Mouse (Mus musculus) Patski (cell line): ENCODE results near the gene Cirbp. TPM values are rescaled to one million over a fixed set of nuclear protein-coding genes. Genes with fewer than 3 reads are reported as not detected.

Experiments
- ATAC-seq: fragments of 100-300 bp; one replicate; pipeline ENCODE4 v1.8.0; 2021
- CTCF ChIA-PET: fragments of 350-600 bp; sonication (Branson Sonifier 250); formaldehyde crosslinking; loops from one replicate; lab custom pipeline; 2022; ENCODE audit warnings: inconsistent platforms; lab: Charles Lee
- POLR2A ChIA-PET: fragments of 350-600 bp; sonication (Branson Sonifier 250); formaldehyde crosslinking; loops from one replicate; lab custom pipeline; 2022; ENCODE audit warnings: antibody characterized with exemption, inconsistent platforms; lab: Charles Lee
- DNase-seq: peaks from one replicate; pipeline ENCODE4 v3.0.0-alpha.2; 2011; ENCODE audit warnings: low read depth, low spot score
- H3K27me3 ChIP-seq: fragments of 371-371 bp; one replicate; pipeline ENCODE4 v1.5.1; 2021
- CTCF ChIP-seq: fragments of 100-300 bp; IDR thresholded peaks from one replicate; pipeline ENCODE4 v1.5.1; 2021
- in situ Hi-C: fragments of 300-500 bp; cut with MboI; formaldehyde crosslinking; loops from 3 replicates; pipeline ENCODE4 v1.11.1; 2018; ENCODE audit warnings: low pct_unique_long_range_greater_than_20kb, mixed read lengths
- polyA plus RNA-seq: library from polyadenylated mRNA; unstranded; gene quantifications from one replicate; pipeline ENCODE4 v1.2.3, GENCODE M21; 2021

The Cirbp gene
- polyA plus RNA-seq, 1 experiment from 2014 or later, result 62.1 TPM

GRCm38 (mm10) chr10:80136952-80137625 lies 28.7 kb upstream of the Cirbp start:
- POLR2A ChIA-PET, result no interaction called here
- in situ Hi-C loops, result no loop called here
- no peak for TF ChIP-seq CTCF
- DNase-seq (no peak), ATAC-seq (no peak)
- no peaks in the 10 kb centered on the region for H3K27me3 ChIP-seq
- CTCF ChIA-PET, result no interaction called here

- no peak for TF ChIP-seq CTCF
- ATAC-seq (no peak), DNase-seq (no peak)
- in situ Hi-C loops, result no loop called here
- H3K27me3 ChIP-seq, result no peaks in the 10 kb centered on the region
- CTCF ChIA-PET, result no interaction called here
- POLR2A ChIA-PET, result no interaction called here
These were observed 27.9 kb upstream of the Cirbp start for GRCm38 (mm10) chr10:80137626-80138552.

- no peaks in the 10 kb centered on the region for H3K27me3 ChIP-seq
- ChIA-PET POLR2A (interaction anchor here (0.6 to 2.3 kb wide), 5 partner anchors 21 to 153 kb away, joined by 3 to 6 read pairs (median 4); no protein-coding TSS in a partner anchor), CTCF (interaction anchor here (1.3 to 5.2 kb wide), 2 partner anchors 9 to 153 kb away, joined by 4 to 46 read pairs; partner anchors contain the start of gene Tmem259)
- in situ Hi-C loops, result no loop called here
- ATAC-seq (no peak), DNase-seq (no peak)
- TF ChIP-seq CTCF, result no peak
These were observed 27.0 kb upstream of the Cirbp start, which contains the start of gene Atp5d for GRCm38 (mm10) chr10:80138553-80139438. TSS of gene Atp5d (plus strand) at chr10:80138632.

GRCm38 (mm10) chr10:80139439-80139775 lies 26.4 kb upstream of the Cirbp start:
- in situ Hi-C loops, result no loop called here
- TF ChIP-seq CTCF, result no peak
- no peaks in the 10 kb centered on the region for H3K27me3 ChIP-seq
- ATAC-seq (no peak), DNase-seq (no peak)
- POLR2A ChIA-PET, result interaction anchor here (0.6 to 2.3 kb wide), 5 partner anchors 22 to 153 kb away, joined by 3 to 6 read pairs (median 4); no protein-coding TSS in a partner anchor
- CTCF ChIA-PET, result interaction anchor here (1.3 to 5.2 kb wide), 2 partner anchors 9 to 154 kb away, joined by 4 to 46 read pairs; partner anchors contain the start of gene Tmem259

- ATAC-seq (no peak), DNase-seq (no peak)
- ChIA-PET POLR2A (interaction anchor here (0.6 to 2.3 kb wide), 7 partner anchors 20 to 1092 kb away, joined by 3 to 7 read pairs (median 5); partner anchors contain the start of gene Cirbp), CTCF (interaction anchor here (0.9 to 5.2 kb wide), 9 partner anchors 10 to 180 kb away, joined by 3 to 46 read pairs (median 5); partner anchors contain the start of genes Tmem259 and Wdr18)
- no peaks in the 10 kb centered on the region for H3K27me3 ChIP-seq
- TF ChIP-seq CTCF, result no peak
- in situ Hi-C loops, result loop anchor here (5.0 kb wide), 1 partner anchor 153 kb away; the partner anchor contains the start of gene Cnn2
These were observed 25.7 kb upstream of the Cirbp start for GRCm38 (mm10) chr10:80139975-80140665.

GRCm38 (mm10) chr10:80140666-80141035 lies 25.1 kb upstream of the Cirbp start, which contains the start of gene Cbarp:
TSS of gene Cbarp (minus strand) at chr10:80140835.
- POLR2A ChIA-PET, result interaction anchor here (0.6 to 2.3 kb wide), 8 partner anchors 11 to 407 kb away, joined by 3 to 7 read pairs (median 4); partner anchors contain the start of gene Cirbp
- in situ Hi-C loops, result loop anchor here (5.0 kb wide), 1 partner anchor 153 kb away; the partner anchor contains the start of gene Cnn2
- CTCF ChIA-PET, result interaction anchor here (0.9 to 5.2 kb wide), 10 partner anchors 11 to 180 kb away, joined by 3 to 46 read pairs (median 4); partner anchors contain the start of genes Tmem259 and Wdr18
- no peak for ATAC-seq
- no peak for DNase-seq
- H3K27me3 ChIP-seq, result no peaks in the 10 kb centered on the region
- no peak for TF ChIP-seq CTCF

GRCm38 (mm10) chr10:80141243-80141642 lies 24.5 kb upstream of the Cirbp start:
- DNase-seq, result peak; percentile 71
- H3K27me3 ChIP-seq, result no peaks in the 10 kb centered on the region
- no peak for TF ChIP-seq CTCF
- ChIA-PET CTCF (interaction anchor here (0.9 to 5.2 kb wide), 10 partner anchors 11 to 181 kb away, joined by 3 to 46 read pairs (median 6); partner anchors contain the start of genes Tmem259 and Wdr18), POLR2A (interaction anchor here (0.6 to 2.3 kb wide), 10 partner anchors 11 to 408 kb away, joined by 3 to 7 read pairs (median 4); partner anchors contain the start of genes Cirbp and Tmem259)
- in situ Hi-C loops, result loop anchor here (5.0 kb wide), 1 partner anchor 154 kb away; the partner anchor contains the start of gene Cnn2
- ATAC-seq, result peak; percentile 51

- no peak for TF ChIP-seq CTCF
- in situ Hi-C loops, result loop anchor here (5.0 kb wide), 1 partner anchor 155 kb away; the partner anchor contains the start of gene Cnn2
- ChIA-PET POLR2A (interaction anchor here (0.6 to 15.5 kb wide), 8 partner anchors 12 to 234 kb away, joined by 3 to 191 read pairs (median 4); partner anchors contain the start of genes Cirbp and Tmem259), CTCF (interaction anchor here (1.0 to 5.6 kb wide), 7 partner anchors 12 to 182 kb away, joined by 3 to 58 read pairs (median 6); partner anchors contain the start of genes Cirbp, Tmem259 and Wdr18)
- peak; percentile 89 for DNase-seq
- H3K27me3 ChIP-seq, result no peaks in the 10 kb centered on the region
- ATAC-seq, result peak; percentile 45
These were observed 23.8 kb upstream of the Cirbp start for GRCm38 (mm10) chr10:80141786-80142529.
